Comparison of ENCODE assay signal across 19 mouse cellular contexts in the genomic region with DNA sequence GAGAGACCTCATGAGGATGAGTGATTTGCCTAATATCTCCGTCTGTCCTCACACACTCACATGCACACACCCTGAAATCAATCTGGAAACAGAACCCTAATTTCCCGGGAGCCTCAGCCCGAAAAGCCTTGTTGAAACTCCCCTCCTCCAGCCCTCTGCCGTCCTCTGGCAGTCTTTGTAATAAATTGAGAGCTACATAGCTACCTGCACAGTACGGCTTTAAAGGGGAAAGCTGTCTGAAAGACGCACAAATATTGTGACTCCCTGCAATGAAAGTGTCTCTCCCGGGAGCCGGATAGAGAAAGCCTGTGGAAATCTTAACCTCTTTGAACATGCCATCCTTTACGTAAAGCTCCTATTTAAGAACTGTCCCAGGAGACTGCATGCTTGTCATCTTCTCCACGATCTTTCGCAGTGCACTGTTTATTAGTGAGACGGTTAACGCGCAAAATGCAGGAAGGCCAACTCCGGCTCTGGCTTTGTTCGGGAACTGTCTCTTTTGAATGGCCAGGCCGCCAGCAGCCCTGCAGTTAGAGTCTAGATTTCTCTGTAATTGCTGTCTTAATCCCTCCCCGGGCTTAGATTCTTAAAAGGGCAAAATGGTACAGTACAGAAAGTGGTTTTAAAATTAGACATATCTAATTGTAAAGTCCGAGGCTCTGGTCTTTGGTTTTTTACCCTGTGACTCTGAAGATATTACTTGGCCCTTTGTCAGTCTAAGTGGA. TPM values are rescaled to one million over a fixed set of nuclear protein-coding genes. Genes with fewer than 3 reads are reported as not detected.
A peak's percentile ranks its signal among the peaks of the same experiment; 100 is the strongest.
DNase-seq lines count a peak whose midpoint lies in the region; ATAC-seq and TF ChIP-seq lines count a peak whose summit lies in the region.
"Had no signal": no experiment of that assay in that cellular context is flagged by ENCODE, and none has a peak within 500 bp of the region (broad histone marks: within the 10 kb centered on the region; RNA-seq: fewer than 3 reads in every experiment).

No protein-coding gene starts in this region.

- no peak for DNase-seq in stomach, postnatal 0 days (ENCODE audit: low spot score)
- no peak for DNase-seq in left cerebral cortex, adult 18-20 months (ENCODE audit: low spot score in 2 of 2)
- DNase-seq in kidney, postnatal 14 days = no peak
- DNase-seq in urinary bladder, postnatal 36 days (ENCODE audit: low spot score in 2 of 2) = no peak
- DNase-seq: adrenal gland, postnatal 10 days; cerebellum, adult 9-10 months; gastrocnemius, postnatal 10 days; heart, postnatal 10 days; kidney, postnatal 25 days; lung, embryonic 14.5 days had no signal

- WGBS in stomach, embryonic 14.5 days = 57% methylated on average over 19 of the region's 19 CpGs
- WGBS in stomach, postnatal 0 days = 59% methylated on average over 19 of the region's 19 CpGs
- WGBS in forebrain, embryonic 16.5 days = 32% methylated on average over 19 of the region's 19 CpGs
- 43% methylated on average over 19 of the region's 19 CpGs for WGBS in midbrain, embryonic 12.5 days

- no peak overlapping the region for H3K9ac ChIP-seq in stomach, embryonic 14.5 days (replicated peaks; ENCODE audit: low read depth, low read length)
- H3K9ac ChIP-seq in stomach, postnatal 0 days (ENCODE audit: low read length) = no peak overlapping the region
- no peak overlapping the region for H3K9ac ChIP-seq in forebrain, embryonic 16.5 days (replicated peaks; ENCODE audit: low read depth, low read length)
- no peak overlapping the region; the same call in 1 of the 2 replicates for H3K9ac ChIP-seq in midbrain, embryonic 12.5 days (replicated peaks)
- H3K9ac ChIP-seq: intestine, embryonic 15.5 days; lung, embryonic 14.5 days had no signal

- TF ChIP-seq CTCF in stomach, postnatal 0 days (IDR thresholded peaks at IDR 0.05; ENCODE audit: low read depth) = no peak

- ATAC-seq in stomach, embryonic 14.5 days (ENCODE audit: insufficient number of reproducible peaks, insufficient read depth, low FRiP score, low read depth) = no peak
- no peak for ATAC-seq in stomach, postnatal 0 days (ENCODE audit: low FRiP score, low TSS enrichment)
- ATAC-seq in forebrain, embryonic 16.5 days = 0 out of 2 replicates have a peak, but pooled peaks have one; percentile 26
- no peak for ATAC-seq in midbrain, embryonic 12.5 days (ENCODE audit: low FRiP score, low read depth)
- ATAC-seq: intestine, embryonic 15.5 days had no signal

- H3K27ac ChIP-seq in stomach, embryonic 14.5 days (ENCODE audit: low read length) = peak overlapping the region; percentile 15; the same call in 1 of the 2 replicates
- H3K27ac ChIP-seq in stomach, postnatal 0 days (replicated peaks) = no peak overlapping the region
- H3K27ac ChIP-seq in forebrain, embryonic 16.5 days (ENCODE audit: low read length) = no peak overlapping the region
- H3K27ac ChIP-seq in midbrain, embryonic 12.5 days (replicated peaks) = peak overlapping the region; percentile 60
- H3K27ac ChIP-seq: intestine, embryonic 15.5 days had no signal

- H3K27me3 ChIP-seq in stomach, embryonic 14.5 days (ENCODE audit: control insufficient read depth, insufficient read depth, low read length) = no peaks in the 10 kb centered on the region
- no peaks in the 10 kb centered on the region for H3K27me3 ChIP-seq in stomach, postnatal 0 days (ENCODE audit: control insufficient read depth, insufficient read depth, low read length)
- H3K27me3 ChIP-seq in forebrain, embryonic 16.5 days (replicated peaks; ENCODE audit: control insufficient read depth, insufficient read depth, low read length) = no peaks in the 10 kb centered on the region
- H3K27me3 ChIP-seq in midbrain, embryonic 12.5 days = no peaks in the 10 kb centered on the region
- H3K27me3 ChIP-seq: intestine, embryonic 15.5 days had no signal

- no peak overlapping the region for H3K4me2 ChIP-seq in stomach, embryonic 14.5 days (replicated peaks; ENCODE audit: low read depth, low read length)
- H3K4me2 ChIP-seq in stomach, postnatal 0 days (replicated peaks; ENCODE audit: low read depth) = no peak overlapping the region
- no peak overlapping the region for H3K4me2 ChIP-seq in forebrain, embryonic 16.5 days (ENCODE audit: low read length)
- H3K4me2 ChIP-seq in midbrain, embryonic 12.5 days (replicated peaks) = 0 out of 2 replicates have a peak overlapping the region, but pooled peaks have one; percentile 13
- H3K4me2 ChIP-seq: intestine, embryonic 15.5 days; lung, embryonic 14.5 days had no signal

- TF ChIP-seq EP300 in stomach, postnatal 0 days (optimal IDR thresholded peaks at IDR 0.05) = no peak

- H3K4me3 ChIP-seq in stomach, embryonic 14.5 days (ENCODE audit: low read depth, low read length) = no peak overlapping the region
- no peak overlapping the region for H3K4me3 ChIP-seq in stomach, postnatal 0 days (ENCODE audit: low read depth, low read length)
- no peak overlapping the region for H3K4me3 ChIP-seq in forebrain, embryonic 16.5 days (replicated peaks; ENCODE audit: low read length)
- H3K4me3 ChIP-seq in midbrain, embryonic 12.5 days = no peak overlapping the region
- H3K4me3 ChIP-seq: intestine, embryonic 15.5 days; megakaryocyte, embryonic 14.5 days had no signal

- H3K9me3 ChIP-seq in stomach, embryonic 14.5 days (ENCODE audit: control insufficient read depth, low read depth, low read length) = no peaks in the 10 kb centered on the region
- H3K9me3 ChIP-seq in stomach, postnatal 0 days (ENCODE audit: control insufficient read depth, low read length) = no peaks in the 10 kb centered on the region
- H3K9me3 ChIP-seq in forebrain, embryonic 16.5 days (ENCODE audit: control insufficient read depth, low read length) = no peaks in the 10 kb centered on the region
- no peaks in the 10 kb centered on the region for H3K9me3 ChIP-seq in midbrain, embryonic 12.5 days
- H3K9me3 ChIP-seq: intestine, embryonic 15.5 days; megakaryocyte, embryonic 14.5 days had no signal

- H3K36me3 ChIP-seq in stomach, embryonic 14.5 days (ENCODE audit: control insufficient read depth, insufficient read depth, low read length) = no peaks in the 10 kb centered on the region
- no peaks in the 10 kb centered on the region for H3K36me3 ChIP-seq in stomach, postnatal 0 days (ENCODE audit: control insufficient read depth, insufficient read depth, low read length)
- no peaks in the 10 kb centered on the region for H3K36me3 ChIP-seq in forebrain, embryonic 16.5 days (ENCODE audit: control insufficient read depth, insufficient read depth)
- H3K36me3 ChIP-seq in midbrain, embryonic 12.5 days = no peaks in the 10 kb centered on the region
- H3K36me3 ChIP-seq: intestine, embryonic 15.5 days had no signal

- H3K4me1 ChIP-seq in stomach, embryonic 14.5 days (ENCODE audit: control insufficient read depth, insufficient read depth, low read length) = no peaks in the 10 kb centered on the region
- H3K4me1 ChIP-seq in stomach, postnatal 0 days (replicated peaks; ENCODE audit: control insufficient read depth, insufficient read depth) = no peaks in the 10 kb centered on the region
- H3K4me1 ChIP-seq in forebrain, embryonic 16.5 days (replicated peaks; ENCODE audit: control insufficient read depth, insufficient read depth, low read length) = no peaks in the 10 kb centered on the region
- H3K4me1 ChIP-seq in midbrain, embryonic 12.5 days = peaks cover 7% of the 10 kb centered on the region; the same call in 1 of the 2 replicates
- H3K4me1 ChIP-seq: intestine, embryonic 15.5 days had no signal

RNA-seq across cellular contexts. Expression of a gene that starts 39.1 kb away (rescaled TPM):
- polyA plus RNA-seq in stomach, embryonic 14.5 days (2014; fragmentation: Nextera tagmentation; extraction: Ambion mirVana) = 1.9 and 2.7 TPM in 2 replicates
- 0.50 and 0.57 TPM in 2 replicates for polyA plus RNA-seq in stomach, postnatal 0 days (2015; fragmentation: Nextera tagmentation; extraction: Ambion mirVana)
- 1.1 and 1.3 TPM in 2 replicates for polyA plus RNA-seq in forebrain, embryonic 16.5 days (2015; fragmentation: Nextera tagmentation; extraction: Ambion mirVana)
- polyA plus RNA-seq in midbrain, embryonic 12.5 days (2016; fragmentation: Nextera tagmentation; extraction: Ambion mirVana) = 3.0 TPM in 2 replicates
- total RNA-seq in left cerebral cortex, adult 18-20 months (2021) = under 1 TPM; 0.28 to 0.30 TPM
- total RNA-seq: liver, adult 2 months had no signal
- polyA plus RNA-seq: liver, adult 2 months had no signal

RNA-seq across cellular contexts. Expression of a gene that starts 41.4 kb away (rescaled TPM):
- polyA plus RNA-seq in stomach, embryonic 14.5 days (2014; fragmentation: Nextera tagmentation; extraction: Ambion mirVana) = 5.5 and 6.0 TPM in 2 replicates
- 34.3 and 35.6 TPM in 2 replicates for polyA plus RNA-seq in stomach, postnatal 0 days (2015; fragmentation: Nextera tagmentation; extraction: Ambion mirVana)
- polyA plus RNA-seq in forebrain, embryonic 16.5 days (2015; fragmentation: Nextera tagmentation; extraction: Ambion mirVana) = not detected in 2 replicates
- polyA plus RNA-seq in midbrain, embryonic 12.5 days (2016; fragmentation: Nextera tagmentation; extraction: Ambion mirVana) = 0.10 and 0.29 TPM in 2 replicates
- total RNA-seq in left cerebral cortex, adult 18-20 months (2021) = not detected
- total RNA-seq: gastrocnemius, postnatal 10 days; heart, adult 8-10 months; heart, postnatal 10 days; layer of hippocampus, postnatal 10 days; left cerebral cortex, postnatal 14 days; liver, adult 2 months had no signal
- polyA plus RNA-seq: lung, embryonic 14.5 days had no signal

Comparison
In these comparisons a context has a peak if more than half of its experiments do, and no peak if none do; other contexts are left out.
1. H3K27ac ChIP-seq: peak in stomach, embryonic 14.5 days (single experiment) and midbrain, embryonic 12.5 days (single experiment); none in stomach, postnatal 0 days (single experiment) and forebrain, embryonic 16.5 days (single experiment).